ENCODE assay signal across 13 mouse cellular contexts in genomic region chr17:25968176-25968575, GRCm38 (mm10). TPM values are rescaled to one million over a fixed set of nuclear protein-coding genes. Genes with fewer than 3 reads are reported as not detected.
A peak's percentile ranks its signal among the peaks of the same experiment; 100 is the strongest.
DNase-seq lines count a peak whose midpoint lies in the region; ATAC-seq and TF ChIP-seq lines count a peak whose summit lies in the region.
"Had no signal": no experiment of that assay in that cellular context is flagged by ENCODE, and none has a peak within 500 bp of the region (broad histone marks: within the 10 kb centered on the region; RNA-seq: fewer than 3 reads in every experiment).

No protein-coding gene starts in this region.

- no peaks in the 10 kb centered on the region for H3K9me3 ChIP-seq in heart, embryonic 16.5 days (replicated peaks; ENCODE audit: control insufficient read depth, low read length)
- H3K9me3 ChIP-seq in liver, embryonic 14.5 days (ENCODE audit: control insufficient read depth, low read length): no peaks in the 10 kb centered on the region
- no peaks in the 10 kb centered on the region for H3K9me3 ChIP-seq in stomach, embryonic 14.5 days (ENCODE audit: control insufficient read depth, low read depth, low read length)
- H3K9me3 ChIP-seq in midbrain, embryonic 16.5 days (replicated peaks; ENCODE audit: control insufficient read depth, low read length, poor library complexity, severe bottlenecking): no peaks in the 10 kb centered on the region
- H3K9me3 ChIP-seq: embryonic facial prominence, embryonic 15.5 days had no signal

- WGBS in heart, embryonic 16.5 days: 65% methylated on average over 1 of the region's 1 CpGs
- 17% methylated on average over 1 of the region's 1 CpGs for WGBS in liver, embryonic 14.5 days (ENCODE audit: insufficient replicate concordance)
- WGBS in stomach, embryonic 14.5 days: 48% methylated on average over 1 of the region's 1 CpGs
- WGBS in midbrain, embryonic 16.5 days: 79% methylated on average over 1 of the region's 1 CpGs

- H3K9ac ChIP-seq in heart, embryonic 16.5 days (ENCODE audit: low read length): no peak overlapping the region
- H3K9ac ChIP-seq in liver, embryonic 14.5 days (replicated peaks): peak overlapping the region; percentile 16; the same call in 1 of the 2 replicates
- H3K9ac ChIP-seq in stomach, embryonic 14.5 days (replicated peaks; ENCODE audit: low read depth, low read length): no peak overlapping the region
- no peak overlapping the region for H3K9ac ChIP-seq in midbrain, embryonic 16.5 days (ENCODE audit: low read depth, low read length)
- H3K9ac ChIP-seq: embryonic facial prominence, embryonic 15.5 days had no signal

- no peak overlapping the region for H3K4me2 ChIP-seq in heart, embryonic 16.5 days (ENCODE audit: low read depth, low read length)
- no peak overlapping the region for H3K4me2 ChIP-seq in liver, embryonic 14.5 days (ENCODE audit: low read depth)
- H3K4me2 ChIP-seq in stomach, embryonic 14.5 days (replicated peaks; ENCODE audit: low read depth, low read length): no peak overlapping the region
- H3K4me2 ChIP-seq in midbrain, embryonic 16.5 days (ENCODE audit: low read length): no peak overlapping the region
- H3K4me2 ChIP-seq: embryonic facial prominence, embryonic 15.5 days had no signal

- peaks cover 17% of the 10 kb centered on the region for H3K4me1 ChIP-seq in heart, embryonic 16.5 days (ENCODE audit: control insufficient read depth, insufficient read depth, low read length)
- H3K4me1 ChIP-seq in liver, embryonic 14.5 days (replicated peaks; ENCODE audit: control insufficient read depth in 2 of 2, insufficient read depth in 2 of 2, low read length in 1 of 2): peaks cover 18 to 19% of the 10 kb centered on the region in 2 experiments
- peaks cover 3% of the 10 kb centered on the region; the same call in 1 of the 2 replicates for H3K4me1 ChIP-seq in stomach, embryonic 14.5 days (ENCODE audit: control insufficient read depth, insufficient read depth, low read length)
- peaks cover 2% of the 10 kb centered on the region; the same call in 1 of the 2 replicates for H3K4me1 ChIP-seq in midbrain, embryonic 16.5 days (ENCODE audit: control insufficient read depth, insufficient read depth, low read length)

- H3K27ac ChIP-seq in heart, embryonic 16.5 days (ENCODE audit: low read length): peak overlapping the region; percentile 37; the same call in 1 of the 2 replicates
- H3K27ac ChIP-seq in liver, embryonic 14.5 days: peak overlapping the region; percentile 38
- no peak overlapping the region; the same call in 1 of the 2 replicates for H3K27ac ChIP-seq in stomach, embryonic 14.5 days (ENCODE audit: low read length)
- H3K27ac ChIP-seq in midbrain, embryonic 16.5 days (ENCODE audit: low read length): no peak overlapping the region
- H3K27ac ChIP-seq: embryonic facial prominence, embryonic 15.5 days; macrophage had no signal

- H3K4me3 ChIP-seq in heart, embryonic 16.5 days (ENCODE audit: low read length): no peak overlapping the region
- no peak overlapping the region for H3K4me3 ChIP-seq in liver, embryonic 14.5 days (ENCODE audit: insufficient read depth in 1 of 2, low read depth in 2 of 2, low read length in 2 of 2)
- no peak overlapping the region for H3K4me3 ChIP-seq in stomach, embryonic 14.5 days (ENCODE audit: low read depth, low read length)
- H3K4me3 ChIP-seq in midbrain, embryonic 16.5 days (ENCODE audit: low read depth, low read length): no peak overlapping the region
- H3K4me3 ChIP-seq: embryonic facial prominence, embryonic 15.5 days; myocyte had no signal

- TF ChIP-seq EP300 in liver, embryonic 14.5 days (IDR thresholded peaks at IDR 0.05; ENCODE audit: low read depth): no peak

- DNase-seq in heart, postnatal 25 days (ENCODE audit: low spot score): no peak
- peak; percentile 80 for DNase-seq in kidney, adult 9 months
- no peak for DNase-seq in liver, embryonic 14.5 days (ENCODE audit: low read depth in 3 of 3, low spot score in 3 of 3)
- no peak for DNase-seq in ovary, postnatal 36 days (ENCODE audit: low spot score)
- DNase-seq in right cerebral cortex, postnatal 4 days: no peak

- ATAC-seq in heart, embryonic 16.5 days (replicated peaks; ENCODE audit: extremely low read depth, insufficient read depth, low FRiP score): no peak
- ATAC-seq in liver, embryonic 14.5 days (ENCODE audit: insufficient read depth): peak; percentile 66
- ATAC-seq in stomach, embryonic 14.5 days (ENCODE audit: insufficient number of reproducible peaks, insufficient read depth, low FRiP score, low read depth): peak; percentile 88
- ATAC-seq in midbrain, embryonic 16.5 days: no peak

- H3K36me3 ChIP-seq in heart, embryonic 16.5 days (ENCODE audit: control insufficient read depth, insufficient read depth): no peaks in the 10 kb centered on the region
- H3K36me3 ChIP-seq in liver, embryonic 14.5 days (replicated peaks; ENCODE audit: control insufficient read depth, insufficient read depth, low read depth): peaks cover 9% of the 10 kb centered on the region; the same call in 1 of the 2 replicates
- peaks cover 8% of the 10 kb centered on the region; the same call in 1 of the 2 replicates for H3K36me3 ChIP-seq in stomach, embryonic 14.5 days (ENCODE audit: control insufficient read depth, insufficient read depth, low read length)
- H3K36me3 ChIP-seq in midbrain, embryonic 16.5 days (ENCODE audit: control insufficient read depth, insufficient read depth, low read length): peaks cover 3% of the 10 kb centered on the region; the same call in 1 of the 2 replicates

- intact Hi-C loops in heart, postnatal 25 days (cut with DNase I): loop anchor here (5.0 kb wide), 1 partner anchor 76 kb away; no protein-coding TSS in a partner anchor

- no peaks in the 10 kb centered on the region for H3K27me3 ChIP-seq in heart, embryonic 16.5 days (ENCODE audit: control insufficient read depth, insufficient read depth, low read length)
- no peaks in the 10 kb centered on the region for H3K27me3 ChIP-seq in liver, embryonic 14.5 days (ENCODE audit: control insufficient read depth, insufficient read depth, low read length)
- no peaks in the 10 kb centered on the region for H3K27me3 ChIP-seq in stomach, embryonic 14.5 days (ENCODE audit: control insufficient read depth, insufficient read depth, low read length)
- no peaks in the 10 kb centered on the region for H3K27me3 ChIP-seq in midbrain, embryonic 16.5 days (ENCODE audit: control insufficient read depth, insufficient read depth, low read depth, low read length)
- H3K27me3 ChIP-seq: embryonic facial prominence, embryonic 15.5 days had no signal

- no peak for TF ChIP-seq CTCF in liver, embryonic 14.5 days (IDR thresholded peaks at IDR 0.05; ENCODE audit: low read depth)

RNA-seq across cellular contexts. Expression of gene A930017K11Rik, which starts 15.8 kb away (rescaled TPM):
- polyA plus RNA-seq in heart, embryonic 16.5 days (2015; fragmentation: Nextera tagmentation; extraction: Ambion mirVana): 0.11 TPM in 1 of 2 replicates, not detected in the other
- under 1 TPM; 0.17 to 0.18 TPM for total RNA-seq in heart, postnatal 25 days (2021)
- 0.16 and 0.24 TPM in 2 replicates for polyA plus RNA-seq in liver, embryonic 14.5 days (2012; rRNA removed)
- polyA plus RNA-seq in liver, embryonic 14.5 days (2014; fragmentation: Nextera tagmentation; extraction: Ambion mirVana): 0.13 and 0.37 TPM in 2 replicates
- 0.32 and 0.41 TPM in 2 replicates for polyA plus RNA-seq in stomach, embryonic 14.5 days (2014; fragmentation: Nextera tagmentation; extraction: Ambion mirVana)
- polyA plus RNA-seq in midbrain, embryonic 16.5 days (2015; fragmentation: Nextera tagmentation; extraction: Ambion mirVana): 2.8 and 3.1 TPM in 2 replicates
- total RNA-seq: hematopoietic stem cell, adult 5-6 weeks; layer of hippocampus, postnatal 10 days had no signal
- polyA plus RNA-seq: macrophage had no signal

RNA-seq across cellular contexts. Expression of gene Capn15, which starts 17.4 kb away (rescaled TPM):
- 12.0 and 14.5 TPM in 2 replicates for polyA plus RNA-seq in heart, embryonic 16.5 days (2015; fragmentation: Nextera tagmentation; extraction: Ambion mirVana)
- total RNA-seq in heart, postnatal 25 days (2021): 1 to 10 TPM; 7.1 to 7.8 TPM
- 7.7 and 9.0 TPM in 2 replicates for polyA plus RNA-seq in liver, embryonic 14.5 days (2012; rRNA removed)
- polyA plus RNA-seq in liver, embryonic 14.5 days (2014; fragmentation: Nextera tagmentation; extraction: Ambion mirVana): 8.3 and 11.8 TPM in 2 replicates
- 23.9 and 27.1 TPM in 2 replicates for polyA plus RNA-seq in stomach, embryonic 14.5 days (2014; fragmentation: Nextera tagmentation; extraction: Ambion mirVana)
- 20.6 and 20.8 TPM in 2 replicates for polyA plus RNA-seq in midbrain, embryonic 16.5 days (2015; fragmentation: Nextera tagmentation; extraction: Ambion mirVana)

RNA-seq across cellular contexts. Expression of gene Nhlrc4, which starts 23.4 kb away (rescaled TPM):
- polyA plus RNA-seq in heart, embryonic 16.5 days (2015; fragmentation: Nextera tagmentation; extraction: Ambion mirVana): 0.06 and 0.11 TPM in 2 replicates
- not detected for total RNA-seq in heart, postnatal 25 days (2021)
- 4.3 and 8.9 TPM in 2 replicates for polyA plus RNA-seq in liver, embryonic 14.5 days (2012; rRNA removed)
- 1.9 and 4.6 TPM in 2 replicates for polyA plus RNA-seq in liver, embryonic 14.5 days (2014; fragmentation: Nextera tagmentation; extraction: Ambion mirVana)
- 0.72 TPM in 1 of 2 replicates, not detected in the other for polyA plus RNA-seq in stomach, embryonic 14.5 days (2014; fragmentation: Nextera tagmentation; extraction: Ambion mirVana)
- polyA plus RNA-seq in midbrain, embryonic 16.5 days (2015; fragmentation: Nextera tagmentation; extraction: Ambion mirVana): 0.16 and 0.78 TPM in 2 replicates
- total RNA-seq: hematopoietic stem cell, adult 5-6 weeks; layer of hippocampus, postnatal 10 days had no signal
- polyA plus RNA-seq: macrophage had no signal

RNA-seq across cellular contexts. Expression of gene Pigq, which starts 23.4 kb away (rescaled TPM):
- polyA plus RNA-seq in heart, embryonic 16.5 days (2015; fragmentation: Nextera tagmentation; extraction: Ambion mirVana): 59.3 and 66.0 TPM in 2 replicates
- total RNA-seq in heart, postnatal 25 days (2021): 10 to 100 TPM; 49.0 to 55.6 TPM
- polyA plus RNA-seq in liver, embryonic 14.5 days (2012; rRNA removed): 270 and 414 TPM in 2 replicates
- polyA plus RNA-seq in liver, embryonic 14.5 days (2014; fragmentation: Nextera tagmentation; extraction: Ambion mirVana): 170 and 186 TPM in 2 replicates
- polyA plus RNA-seq in stomach, embryonic 14.5 days (2014; fragmentation: Nextera tagmentation; extraction: Ambion mirVana): 59.4 and 59.7 TPM in 2 replicates
- 71.3 and 85.3 TPM in 2 replicates for polyA plus RNA-seq in midbrain, embryonic 16.5 days (2015; fragmentation: Nextera tagmentation; extraction: Ambion mirVana)

RNA-seq across cellular contexts. Expression of gene Rab40c, which starts 48.6 kb away (rescaled TPM):
- 14.5 and 18.7 TPM in 2 replicates for polyA plus RNA-seq in heart, embryonic 16.5 days (2015; fragmentation: Nextera tagmentation; extraction: Ambion mirVana)
- 10 to 100 TPM; 17.0 to 17.4 TPM for total RNA-seq in heart, postnatal 25 days (2021)
- polyA plus RNA-seq in liver, embryonic 14.5 days (2012; rRNA removed): 6.4 and 7.8 TPM in 2 replicates
- 3.4 and 3.8 TPM in 2 replicates for polyA plus RNA-seq in liver, embryonic 14.5 days (2014; fragmentation: Nextera tagmentation; extraction: Ambion mirVana)
- 17.0 and 17.2 TPM in 2 replicates for polyA plus RNA-seq in stomach, embryonic 14.5 days (2014; fragmentation: Nextera tagmentation; extraction: Ambion mirVana)
- polyA plus RNA-seq in midbrain, embryonic 16.5 days (2015; fragmentation: Nextera tagmentation; extraction: Ambion mirVana): 50.9 and 52.2 TPM in 2 replicates

Comparison
In these comparisons a context has a peak if more than half of its experiments do, and no peak if none do; other contexts are left out.
1. ATAC-seq: peak in liver, embryonic 14.5 days (single experiment) and stomach, embryonic 14.5 days (single experiment); none in heart, embryonic 16.5 days (single experiment) and midbrain, embryonic 16.5 days (single experiment).
2. H3K27ac ChIP-seq: peak in heart, embryonic 16.5 days (single experiment) and liver, embryonic 14.5 days (single experiment); none in stomach, embryonic 14.5 days (single experiment) and midbrain, embryonic 16.5 days (single experiment).